Mouse (Mus musculus) left cerebral cortex, adult 6 months (tissue): ENCODE data around the gene Rdh16f2. TPM values are rescaled to one million over a fixed set of nuclear protein-coding genes. Genes with fewer than 3 reads are reported as not detected.

Experiments used
- long read RNA-seq, 2 experiments: library from polyadenylated mRNA; unstranded; transcript quantifications; one replicate each; pipeline ENCODE4 v2.0.0; 2019 to 2020
- polyA plus RNA-seq: library from polyadenylated mRNA; unstranded; fragments of <200 nt; fragmentation: Nextera tagmentation; gene quantifications from 2 replicates; pipeline ENCODE4 v1.2.3, GENCODE M21; 2021

The Rdh16f2 gene
- polyA plus RNA-seq, result not detected in 2 replicates
- long read RNA-seq, experiment 1, result 0 reads
- long read RNA-seq, experiment 2, result 0 reads

DNA sequence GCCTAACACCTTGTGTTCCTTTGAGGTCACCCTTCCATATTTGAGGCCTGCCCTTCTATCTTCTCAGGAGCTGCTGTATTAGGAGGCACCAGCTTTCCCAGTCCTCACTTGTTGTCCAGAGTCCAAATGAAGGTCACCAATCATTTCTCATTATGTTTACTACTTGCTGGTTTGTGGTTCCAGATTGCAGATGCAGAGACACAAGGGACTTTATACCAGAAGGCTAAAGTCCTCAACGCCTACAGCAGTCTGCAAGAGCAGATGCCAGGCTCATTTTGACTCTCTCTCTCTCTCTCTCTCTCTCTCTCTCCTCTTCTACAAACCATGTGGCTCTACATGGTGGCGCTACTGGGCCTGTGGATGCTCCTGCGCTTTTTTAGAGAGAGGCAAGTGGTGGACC is at the start of gene Rdh16f2:
TSS of gene Rdh16f2 (plus strand) at position 243 of the 400 bp plus-strand sequence.

GRCm38 (mm10) chr10:127849628-127850027 is 16.6 kb upstream of the Rdh16f2 start, which contains the start of gene Rdh19:
Gene Rdh19 (plus strand): TSS chr10:127849928.

DNA sequence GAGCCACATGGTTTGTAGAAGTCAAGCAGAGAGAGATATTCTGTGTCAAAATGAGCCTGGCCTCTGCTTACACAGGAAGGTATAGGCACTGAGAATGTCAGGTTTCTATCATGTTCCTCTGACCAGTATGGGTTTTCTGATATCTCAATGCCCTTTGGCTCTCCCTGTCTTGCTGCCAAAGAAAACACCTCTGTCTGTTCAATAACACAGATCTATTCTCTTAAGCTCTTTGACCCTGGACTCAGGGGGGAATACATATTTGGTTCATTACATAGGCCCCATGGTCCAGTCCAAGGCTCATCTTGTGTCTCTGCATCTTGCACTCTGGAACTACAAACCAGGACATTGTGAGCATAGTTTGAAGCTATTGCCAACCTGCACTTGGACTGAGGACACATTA is 22.3 kb downstream of the Rdh16f2 start, which contains the start of gene Rdh7:
TSS of gene Rdh7 (minus strand) at position 213 of the 400 bp plus-strand sequence.

GRCm38 (mm10) chr10:127898218-127898617 is 31.9 kb downstream of the Rdh16f2 start, which contains the start of gene Sdr9c7:
Gene Sdr9c7 (plus strand): TSS chr10:127898518.

Other genes with a start within 250 kb of the Rdh16f2 start
- gene Lrp1, start 245.3 kb upstream of the Rdh16f2 start, polyA plus RNA-seq, result 19.7 and 38.3 TPM in 2 replicates
- gene Stat6, start 223.5 kb upstream of the Rdh16f2 start, polyA plus RNA-seq, result 4.6 and 4.7 TPM in 2 replicates
- gene Nemp1, start 199.6 kb upstream of the Rdh16f2 start, polyA plus RNA-seq, result 3.9 and 4.3 TPM in 2 replicates
- gene Nab2, start 197.9 kb upstream of the Rdh16f2 start, polyA plus RNA-seq, result 5.4 and 11.3 TPM in 2 replicates
- not detected in 2 replicates for gene Myo1a, start 161.3 kb upstream of the Rdh16f2 start, polyA plus RNA-seq
- 21.2 and 22.5 TPM in 2 replicates for gene Tac2, start 142.0 kb upstream of the Rdh16f2 start, polyA plus RNA-seq
- gene Zbtb39, start 126.9 kb upstream of the Rdh16f2 start, polyA plus RNA-seq, result 0.71 and 0.93 TPM in 2 replicates
- gene Gpr182, start 114.7 kb upstream of the Rdh16f2 start, polyA plus RNA-seq, result 0.47 and 0.53 TPM in 2 replicates
- gene Rdh1, start 106.8 kb upstream of the Rdh16f2 start, polyA plus RNA-seq, result not detected in 2 replicates
- not detected in 2 replicates for gene Rdh16f1, start 106.7 kb upstream of the Rdh16f2 start, polyA plus RNA-seq
- gene Rdh9, start 90.1 kb upstream of the Rdh16f2 start, polyA plus RNA-seq, result 0.15 and 0.16 TPM in 2 replicates
- gene Rdh16, start 65.3 kb upstream of the Rdh16f2 start, polyA plus RNA-seq, result not detected in 2 replicates
- gene Rdh19, start 16.5 kb upstream of the Rdh16f2 start, polyA plus RNA-seq, result not detected in 2 replicates
- gene Rdh7, start 22.3 kb downstream of the Rdh16f2 start, polyA plus RNA-seq, result not detected in 2 replicates
- 0.05 TPM in 1 of 2 replicates, not detected in the other for gene Sdr9c7, start 32.0 kb downstream of the Rdh16f2 start, polyA plus RNA-seq
- gene Hsd17b6, start 141.1 kb downstream of the Rdh16f2 start, polyA plus RNA-seq, result not detected in 2 replicates
- gene Prim1, start 148.7 kb downstream of the Rdh16f2 start, polyA plus RNA-seq, result 9.5 and 9.8 TPM in 2 replicates
- gene Naca, start 169.1 kb downstream of the Rdh16f2 start, polyA plus RNA-seq, result 767 and 841 TPM in 2 replicates
- 207 and 248 TPM in 2 replicates for gene Ptges3, start 192.5 kb downstream of the Rdh16f2 start, polyA plus RNA-seq
- gene Atp5b, start 216.8 kb downstream of the Rdh16f2 start, polyA plus RNA-seq, result 1,781 and 2,018 TPM in 2 replicates
- gene Baz2a, start 225.1 kb downstream of the Rdh16f2 start, polyA plus RNA-seq, result 3.8 and 4.4 TPM in 2 replicates